Mouse (Mus musculus) hindbrain, embryonic 13.5 days (tissue): ENCODE data around the gene Smap2. TPM values are rescaled to one million over a fixed set of nuclear protein-coding genes. Genes with fewer than 3 reads are reported as not detected.

Source experiments
- ATAC-seq: fragments of 200-750 bp; cut with Nextera tagmentation; 2 replicates; pipeline ENCODE4 v1.8.0; 2017; ENCODE audit warnings: moderate TSS enrichment; ENCODE audit not compliant: low FRiP score
- H3K27ac ChIP-seq: fragments of 300-500 bp; sonication (generic); 2 replicates; pipeline ENCODE4 v1.5.1; 2015; ENCODE audit warnings: inconsistent platforms, mild to moderate bottlenecking, moderate library complexity
- H3K27me3 ChIP-seq: fragments of 300-500 bp; sonication (generic); 2 replicates; pipeline ENCODE4 v1.6.1; 2015; ENCODE audit warnings: mild to moderate bottlenecking, inconsistent platforms
- H3K36me3 ChIP-seq: fragments of 300-500 bp; sonication (generic); 2 replicates; pipeline ENCODE4 v1.6.1; 2015; ENCODE audit warnings: mild to moderate bottlenecking, inconsistent platforms
- H3K4me1 ChIP-seq: fragments of 300-500 bp; sonication (generic); replicated peaks from 2 replicates; pipeline ENCODE4 v1.6.1; 2015; ENCODE audit warnings: inconsistent platforms
- H3K4me2 ChIP-seq: fragments of 300-500 bp; sonication (generic); 2 replicates; pipeline ENCODE4 v1.6.1; 2015; ENCODE audit warnings: inconsistent platforms, mild to moderate bottlenecking, moderate library complexity
- H3K4me3 ChIP-seq: fragments of 300-500 bp; sonication (generic); 2 replicates; pipeline ENCODE4 v1.5.1; 2015; ENCODE audit warnings: mild to moderate bottlenecking, inconsistent platforms
- H3K9ac ChIP-seq: fragments of 300-500 bp; sonication (generic); 2 replicates; pipeline ENCODE4 v1.6.1; 2015; ENCODE audit warnings: mild to moderate bottlenecking, inconsistent platforms
- H3K9me3 ChIP-seq: fragments of 300-500 bp; sonication (generic); 2 replicates; pipeline ENCODE4 v1.6.1; 2016; ENCODE audit warnings: inconsistent platforms
- WGBS: fragments of 180-500 bp; shearing (Covaris S2); methylation state at CpG from one replicate; pipeline ENCODE4 v1.1.7; 2015; 5-methylcytosine and 5-hydroxymethylcytosine counted together
- polyA plus RNA-seq: library from polyadenylated mRNA; unstranded; fragments of >200 nt; fragmentation: Nextera tagmentation; extraction: Ambion mirVana; gene quantifications from 2 replicates; pipeline ENCODE4 v1.2.1, GENCODE M21; 2015

Gene Smap2
- polyA plus RNA-seq, 1 experiment from 2014 or later: 36.7 TPM

GRCm38 (mm10) chr4:121016021-121016898 is 787 bp downstream of the Smap2 start:
- peak overlapping the region; percentile 79 for H3K4me2 ChIP-seq
- H3K27me3 ChIP-seq: no peaks in the 10 kb centered on the region
- H3K27ac ChIP-seq: peak overlapping the region; percentile 86
- no peaks in the 10 kb centered on the region for H3K9me3 ChIP-seq
- 7% methylated on average over 37 of the region's 40 CpGs for WGBS
- peak overlapping the region; percentile 93 for H3K9ac ChIP-seq
- H3K4me3 ChIP-seq: peak overlapping the region; percentile 89
- H3K4me1 ChIP-seq: peaks cover 43% of the 10 kb centered on the region
- H3K36me3 ChIP-seq: no peaks in the 10 kb centered on the region
- ATAC-seq: peak; percentile 47

- peak overlapping the region; percentile 35; the same call in 1 of the 2 replicates for H3K9ac ChIP-seq
- no peak for ATAC-seq
- peak overlapping the region; percentile 79 for H3K4me2 ChIP-seq
- H3K4me3 ChIP-seq: peak overlapping the region; percentile 89
- no peaks in the 10 kb centered on the region for H3K36me3 ChIP-seq
- H3K27me3 ChIP-seq: no peaks in the 10 kb centered on the region
- H3K4me1 ChIP-seq: peaks cover 49% of the 10 kb centered on the region
- no peak overlapping the region for H3K27ac ChIP-seq
- no peaks in the 10 kb centered on the region for H3K9me3 ChIP-seq
- WGBS: 82% methylated on average over 7 of the region's 7 CpGs
These were observed 1.8 kb downstream of the Smap2 start for GRCm38 (mm10) chr4:121015268-121015659.

- no peak for ATAC-seq
- no peaks in the 10 kb centered on the region for H3K9me3 ChIP-seq
- no peak overlapping the region for H3K27ac ChIP-seq
- no peaks in the 10 kb centered on the region for H3K27me3 ChIP-seq
- H3K4me3 ChIP-seq: peak overlapping the region; percentile 89
- no peaks in the 10 kb centered on the region for H3K36me3 ChIP-seq
- peak overlapping the region; percentile 36; the same call in 1 of the 2 replicates for H3K9ac ChIP-seq
- H3K4me2 ChIP-seq: peak overlapping the region; percentile 79
- WGBS: 82% methylated on average over 10 of the region's 10 CpGs
- peaks cover 53% of the 10 kb centered on the region for H3K4me1 ChIP-seq
These were observed 2.3 kb downstream of the Smap2 start for GRCm38 (mm10) chr4:121014594-121015267.

- 85% methylated on average over 11 of the region's 11 CpGs for WGBS
- no peak for ATAC-seq
- Histone ChIP-seq H3K9ac (no peak overlapping the region), H3K27ac (no peak overlapping the region), H3K36me3 (no peaks in the 10 kb centered on the region), H3K9me3 (no peaks in the 10 kb centered on the region), H3K4me1 (peaks cover 56% of the 10 kb centered on the region), H3K27me3 (no peaks in the 10 kb centered on the region), H3K4me3 (no peak overlapping the region), H3K4me2 (no peak overlapping the region)
These were observed 6.1 kb downstream of the Smap2 start for GRCm38 (mm10) chr4:121010770-121011549.

GRCm38 (mm10) chr4:121009151-121009550 is 7.9 kb downstream of the Smap2 start:
- Histone ChIP-seq H3K36me3 (no peaks in the 10 kb centered on the region), H3K4me3 (no peak overlapping the region), H3K27ac (no peak overlapping the region), H3K4me2 (no peak overlapping the region), H3K4me1 (peaks cover 43% of the 10 kb centered on the region), H3K9ac (no peak overlapping the region), H3K27me3 (no peaks in the 10 kb centered on the region), H3K9me3 (no peaks in the 10 kb centered on the region)
- no peak for ATAC-seq
- WGBS: 78% methylated on average over 5 of the region's 5 CpGs

GRCm38 (mm10) chr4:121008071-121008745 is 8.8 kb downstream of the Smap2 start:
- H3K9me3 ChIP-seq: no peaks in the 10 kb centered on the region
- H3K36me3 ChIP-seq: no peaks in the 10 kb centered on the region
- no peak overlapping the region for H3K4me3 ChIP-seq
- no peak overlapping the region for H3K27ac ChIP-seq
- no peaks in the 10 kb centered on the region for H3K27me3 ChIP-seq
- no peak for ATAC-seq
- no peak overlapping the region for H3K9ac ChIP-seq
- peaks cover 45% of the 10 kb centered on the region for H3K4me1 ChIP-seq
- H3K4me2 ChIP-seq: no peak overlapping the region
- WGBS: 82% methylated on average over 3 of the region's 3 CpGs

GRCm38 (mm10) chr4:121007006-121007405 is 10.0 kb downstream of the Smap2 start:
- H3K9me3 ChIP-seq: no peaks in the 10 kb centered on the region

GRCm38 (mm10) chr4:121004679-121005078 is 12.4 kb downstream of the Smap2 start:
- Histone ChIP-seq H3K36me3 (no peaks in the 10 kb centered on the region), H3K27me3 (no peaks in the 10 kb centered on the region), H3K4me2 (no peak overlapping the region), H3K4me1 (peaks cover 43% of the 10 kb centered on the region), H3K27ac (peak overlapping the region; percentile 30; the same call in 1 of the 2 replicates), H3K9me3 (no peaks in the 10 kb centered on the region), H3K9ac (no peak overlapping the region), H3K4me3 (no peak overlapping the region)
- 90% methylated on average over 4 of the region's 4 CpGs for WGBS
- no peak for ATAC-seq

More at GRCm38 (mm10) chr4:121007006-121007405, 10.0 kb downstream of the Smap2 start:
- Histone ChIP-seq H3K4me2 (no peak overlapping the region), H3K9ac (no peak overlapping the region), H3K36me3 (no peaks in the 10 kb centered on the region), H3K27me3 (no peaks in the 10 kb centered on the region), H3K27ac (no peak overlapping the region), H3K4me1 (peaks cover 46% of the 10 kb centered on the region), H3K4me3 (no peak overlapping the region)
- no peak for ATAC-seq

- Histone ChIP-seq H3K4me2 (peak overlapping the region; percentile 29), H3K36me3 (no peaks in the 10 kb centered on the region), H3K4me1 (peaks cover 34% of the 10 kb centered on the region), H3K4me3 (no peak overlapping the region), H3K9me3 (no peaks in the 10 kb centered on the region), H3K27ac (peak overlapping the region; percentile 92), H3K27me3 (no peaks in the 10 kb centered on the region), H3K9ac (no peak overlapping the region; the same call in 1 of the 2 replicates)
- peak; percentile 71 for ATAC-seq
- WGBS: 13% methylated on average over 3 of the region's 3 CpGs
These were observed 13.4 kb downstream of the Smap2 start for GRCm38 (mm10) chr4:121003611-121004091.

GRCm38 (mm10) chr4:121002400-121003171 is 14.5 kb downstream of the Smap2 start:
- Histone ChIP-seq H3K27me3 (no peaks in the 10 kb centered on the region), H3K4me1 (peaks cover 34% of the 10 kb centered on the region), H3K27ac (peak overlapping the region; percentile 92), H3K9me3 (no peaks in the 10 kb centered on the region), H3K36me3 (no peaks in the 10 kb centered on the region), H3K4me3 (no peak overlapping the region), H3K9ac (peak overlapping the region; percentile 31), H3K4me2 (peak overlapping the region; percentile 33)
- ATAC-seq: peak; percentile 75
- 5% methylated on average over 8 of the region's 8 CpGs for WGBS

GRCm38 (mm10) chr4:121001659-121002058 is 15.4 kb downstream of the Smap2 start:
- peak overlapping the region; percentile 33; the same call in 1 of the 2 replicates for H3K4me2 ChIP-seq

More at GRCm38 (mm10) chr4:121001659-121002058, 15.4 kb downstream of the Smap2 start:
- no peaks in the 10 kb centered on the region for H3K27me3 ChIP-seq
- no peak overlapping the region for H3K4me3 ChIP-seq
- 83% methylated on average over 1 of the region's 1 CpGs for WGBS
- no peaks in the 10 kb centered on the region for H3K9me3 ChIP-seq
- H3K36me3 ChIP-seq: no peaks in the 10 kb centered on the region
- peaks cover 34% of the 10 kb centered on the region for H3K4me1 ChIP-seq
- H3K9ac ChIP-seq: peak overlapping the region; percentile 31; the same call in 1 of the 2 replicates
- ATAC-seq: no peak
- H3K27ac ChIP-seq: peak overlapping the region; percentile 92
